Mouse (Mus musculus) megakaryocyte, embryonic 14.5 days (primary cell): Measurements from ENCODE around the gene Gprc5b.

Source experiments
- FLI1 ChIP-seq: IDR thresholded peaks from 2 replicates; pipeline ENCODE4 v1.6.1; 2012; ENCODE audit warnings: low read length, inconsistent platforms, mixed read lengths
- GATA1 ChIP-seq: IDR thresholded peaks from 3 replicates; pipeline ENCODE4 v1.6.1; 2012; ENCODE audit warnings: mixed read lengths, low read length, inconsistent platforms, borderline replicate concordance

GRCm38 (mm10) chr7:118993597-118994230, 1.3 kb downstream of the Gprc5b start:
- TF ChIP-seq GATA1 (no peak), FLI1 (no peak)
